Mouse (Mus musculus) hindbrain, embryonic 11.5 days (tissue): ENCODE data around the gene Bcl3. TPM values are rescaled to one million over a fixed set of nuclear protein-coding genes. Genes with fewer than 3 reads are reported as not detected.

Experiments used
- ATAC-seq: fragments of 200-750 bp; cut with Nextera tagmentation; 2 replicates; pipeline ENCODE4 v1.8.0; 2017; ENCODE audit warnings: mild to moderate bottlenecking, moderate TSS enrichment, moderate library complexity; ENCODE audit not compliant: low FRiP score
- DNase-seq: peaks from one replicate; pipeline ENCODE4 v3.0.0-alpha.2; 2015; ENCODE audit warnings: low spot score
- H3K27ac ChIP-seq: fragments of 300-500 bp; sonication (generic); 2 replicates; pipeline ENCODE4 v1.5.1; 2014; ENCODE audit warnings: mild to moderate bottlenecking, low read depth, low read length
- H3K27me3 ChIP-seq: fragments of 300-500 bp; sonication (generic); 2 replicates; pipeline ENCODE4 v1.6.1; 2014; ENCODE audit warnings: mild to moderate bottlenecking, low read length, moderate library complexity, mixed read lengths; ENCODE audit not compliant: control insufficient read depth, insufficient read depth
- H3K36me3 ChIP-seq: fragments of 300-500 bp; sonication (generic); 2 replicates; pipeline ENCODE4 v1.6.1; 2014; ENCODE audit warnings: mild to moderate bottlenecking, low read length, moderate library complexity, mixed read lengths; ENCODE audit not compliant: control insufficient read depth, insufficient read depth
- H3K4me1 ChIP-seq: fragments of 300-500 bp; sonication (generic); replicated peaks from 2 replicates; pipeline ENCODE4 v1.6.1; 2014; ENCODE audit warnings: low read length, mixed read lengths; ENCODE audit not compliant: control insufficient read depth, insufficient read depth
- H3K4me2 ChIP-seq: fragments of 300-500 bp; sonication (generic); replicated peaks from 2 replicates; pipeline ENCODE4 v1.6.1; 2014; ENCODE audit warnings: mild to moderate bottlenecking, low read depth, low read length
- H3K4me3 ChIP-seq: fragments of 300-500 bp; sonication (generic); 2 replicates; pipeline ENCODE4 v1.5.1; 2014; ENCODE audit warnings: low read depth, low read length
- H3K9ac ChIP-seq: fragments of 300-500 bp; sonication (generic); 2 replicates; pipeline ENCODE4 v1.6.1; 2014; ENCODE audit warnings: low read depth, low read length
- H3K9me3 ChIP-seq: fragments of 300-500 bp; sonication (generic); 2 replicates; pipeline ENCODE4 v1.6.1; 2016; ENCODE audit warnings: low read length; ENCODE audit not compliant: control insufficient read depth
- WGBS: fragments of 180-500 bp; shearing (Covaris S2); extraction: QIAGEN DNeasy Blood & Tissue Kit; methylation state at CpG from one replicate; pipeline ENCODE4 v1.1.7; 2014; 5-methylcytosine and 5-hydroxymethylcytosine counted together
- polyA plus RNA-seq: library from polyadenylated mRNA; unstranded; fragments of >200 nt; fragmentation: Nextera tagmentation; extraction: Ambion mirVana; gene quantifications from 2 replicates; pipeline ENCODE4 v1.2.1, GENCODE M21; 2014

The Bcl3 gene
- polyA plus RNA-seq, 1 experiment from 2014 or later, result 0.26 TPM

GRCm38 (mm10) chr7:19841686-19842413 lies 19.3 kb upstream of the Bcl3 start:
- DNase-seq (no peak), ATAC-seq (no peak)
- Histone ChIP-seq H3K27ac (no peak overlapping the region), H3K4me1 (no peaks in the 10 kb centered on the region), H3K9me3 (no peaks in the 10 kb centered on the region), H3K27me3 (peaks cover 13% of the 10 kb centered on the region), H3K4me3 (no peak overlapping the region), H3K4me2 (no peak overlapping the region), H3K36me3 (no peaks in the 10 kb centered on the region), H3K9ac (no peak overlapping the region)
- WGBS, result 87% methylated on average over 21 of the region's 21 CpGs

GRCm38 (mm10) chr7:19840936-19841335 lies 18.4 kb upstream of the Bcl3 start:
- H3K27ac ChIP-seq, result no peak overlapping the region
- H3K4me3 ChIP-seq, result no peak overlapping the region
- no peaks in the 10 kb centered on the region for H3K36me3 ChIP-seq
- H3K9me3 ChIP-seq, result no peaks in the 10 kb centered on the region
- 77% methylated on average over 3 of the region's 3 CpGs for WGBS
- no peak for ATAC-seq
- no peak overlapping the region for H3K9ac ChIP-seq
- peaks cover 10% of the 10 kb centered on the region for H3K27me3 ChIP-seq
- no peaks in the 10 kb centered on the region for H3K4me1 ChIP-seq
- no peak overlapping the region for H3K4me2 ChIP-seq
- DNase-seq, result no peak

- no peak for DNase-seq
- 84% methylated on average over 4 of the region's 4 CpGs for WGBS
- ATAC-seq, result no peak
Measured at GRCm38 (mm10) chr7:19840371-19840770, 17.8 kb upstream of the Bcl3 start.

GRCm38 (mm10) chr7:19836843-19837242 lies 14.3 kb upstream of the Bcl3 start:
- ATAC-seq (no peak), DNase-seq (no peak)
- Histone ChIP-seq H3K4me3 (no peak overlapping the region), H3K27me3 (no peaks in the 10 kb centered on the region), H3K4me2 (no peak overlapping the region), H3K9ac (no peak overlapping the region), H3K36me3 (no peaks in the 10 kb centered on the region), H3K9me3 (no peaks in the 10 kb centered on the region), H3K4me1 (no peaks in the 10 kb centered on the region), H3K27ac (no peak overlapping the region)
- 65% methylated on average over 3 of the region's 3 CpGs for WGBS

More at GRCm38 (mm10) chr7:19840371-19840770, 17.8 kb upstream of the Bcl3 start:
- Histone ChIP-seq H3K9me3 (no peaks in the 10 kb centered on the region), H3K4me1 (no peaks in the 10 kb centered on the region), H3K27me3 (peaks cover 10% of the 10 kb centered on the region), H3K9ac (no peak overlapping the region), H3K4me3 (no peak overlapping the region), H3K36me3 (no peaks in the 10 kb centered on the region), H3K4me2 (no peak overlapping the region), H3K27ac (no peak overlapping the region)

GRCm38 (mm10) chr7:19834055-19834454 lies 11.5 kb upstream of the Bcl3 start:
- no peak overlapping the region for H3K9ac ChIP-seq
- H3K9me3 ChIP-seq, result no peaks in the 10 kb centered on the region
- no peak for ATAC-seq
- H3K36me3 ChIP-seq, result no peaks in the 10 kb centered on the region
- WGBS, result 68% methylated on average over 3 of the region's 3 CpGs
- H3K27me3 ChIP-seq, result no peaks in the 10 kb centered on the region
- no peak overlapping the region for H3K4me3 ChIP-seq
- H3K4me1 ChIP-seq, result no peaks in the 10 kb centered on the region
- H3K27ac ChIP-seq, result no peak overlapping the region
- no peak for DNase-seq
- H3K4me2 ChIP-seq, result no peak overlapping the region

GRCm38 (mm10) chr7:19831837-19832236 lies 9.3 kb upstream of the Bcl3 start:
- H3K4me1 ChIP-seq, result no peaks in the 10 kb centered on the region
- H3K9me3 ChIP-seq, result no peaks in the 10 kb centered on the region
- WGBS, result 59% methylated on average over 9 of the region's 9 CpGs
- no peak overlapping the region for H3K4me2 ChIP-seq
- DNase-seq (no peak), ATAC-seq (no peak)
- H3K27me3 ChIP-seq, result no peaks in the 10 kb centered on the region
- no peak overlapping the region for H3K4me3 ChIP-seq
- H3K36me3 ChIP-seq, result no peaks in the 10 kb centered on the region
- no peak overlapping the region for H3K9ac ChIP-seq
- H3K27ac ChIP-seq, result no peak overlapping the region

- ATAC-seq, result no peak
- Histone ChIP-seq H3K36me3 (no peaks in the 10 kb centered on the region), H3K4me3 (no peak overlapping the region), H3K9me3 (no peaks in the 10 kb centered on the region), H3K27ac (no peak overlapping the region), H3K4me1 (no peaks in the 10 kb centered on the region), H3K4me2 (no peak overlapping the region), H3K9ac (no peak overlapping the region), H3K27me3 (no peaks in the 10 kb centered on the region)
- WGBS, result 41% methylated on average over 13 of the region's 13 CpGs
- DNase-seq, result no peak
Measured at GRCm38 (mm10) chr7:19830682-19831156, 8.1 kb upstream of the Bcl3 start.

- Histone ChIP-seq H3K27me3 (no peaks in the 10 kb centered on the region), H3K9me3 (no peaks in the 10 kb centered on the region), H3K36me3 (no peaks in the 10 kb centered on the region), H3K4me2 (no peak overlapping the region), H3K4me3 (no peak overlapping the region), H3K9ac (no peak overlapping the region), H3K4me1 (no peaks in the 10 kb centered on the region), H3K27ac (no peak overlapping the region)
- ATAC-seq (no peak), DNase-seq (no peak)
- WGBS, result 84% methylated on average over 3 of the region's 3 CpGs
Measured at GRCm38 (mm10) chr7:19829694-19830093, 7.1 kb upstream of the Bcl3 start.

GRCm38 (mm10) chr7:19826756-19827155 lies 4.2 kb upstream of the Bcl3 start:
- Histone ChIP-seq H3K4me2 (no peak overlapping the region), H3K27me3 (peaks cover 25% of the 10 kb centered on the region), H3K9me3 (no peaks in the 10 kb centered on the region), H3K4me3 (no peak overlapping the region), H3K27ac (no peak overlapping the region), H3K4me1 (0 out of 2 replicates have a peak, but pooled peaks cover 2% of the 10 kb centered on the region), H3K36me3 (no peaks in the 10 kb centered on the region), H3K9ac (no peak overlapping the region)
- no peak for DNase-seq
- 48% methylated on average over 6 of the region's 6 CpGs for WGBS
- no peak for ATAC-seq
